Mouse (Mus musculus) embryonic facial prominence, embryonic 11.5 days (tissue): ENCODE measurements around the gene Iqgap2. TPM values are rescaled to one million over a fixed set of nuclear protein-coding genes. Genes with fewer than 3 reads are reported as not detected.

Experiments used
- ATAC-seq: fragments of 200-750 bp; cut with Nextera tagmentation; replicated peaks from 2 replicates; pipeline ENCODE4 v1.8.0; 2017; ENCODE audit warnings: low read depth; ENCODE audit not compliant: insufficient number of reproducible peaks, low FRiP score, low TSS enrichment
- DNase-seq: peaks from one replicate; pipeline ENCODE4 v3.0.0-alpha.2; 2015; ENCODE audit warnings: low spot score
- H3K27ac ChIP-seq: fragments of 300-500 bp; sonication (generic); replicated peaks from 2 replicates; pipeline ENCODE4 v1.5.1; 2014; ENCODE audit warnings: mild to moderate bottlenecking, low read depth, low read length, control low read depth
- H3K27me3 ChIP-seq: fragments of 300-500 bp; sonication (generic); 2 replicates; pipeline ENCODE4 v1.6.1; 2014; ENCODE audit warnings: mild to moderate bottlenecking, low read length, moderate library complexity, mixed read lengths; ENCODE audit not compliant: control insufficient read depth, insufficient read depth
- H3K36me3 ChIP-seq: fragments of 300-500 bp; sonication (generic); replicated peaks from 2 replicates; pipeline ENCODE4 v1.6.1; 2014; ENCODE audit warnings: low read depth, mild to moderate bottlenecking, low read length, moderate library complexity, mixed read lengths; ENCODE audit not compliant: control insufficient read depth, insufficient read depth
- H3K4me1 ChIP-seq: fragments of 300-500 bp; sonication (generic); 2 replicates; pipeline ENCODE4 v1.6.1; 2014; ENCODE audit warnings: low read length, mixed read lengths; ENCODE audit not compliant: control insufficient read depth, insufficient read depth
- H3K4me2 ChIP-seq: fragments of 300-500 bp; sonication (generic); 2 replicates; pipeline ENCODE4 v1.6.1; 2014; ENCODE audit warnings: low read depth, mild to moderate bottlenecking, control low read depth, low read length, moderate library complexity
- H3K4me3 ChIP-seq: fragments of 300-500 bp; sonication (generic); 2 replicates; pipeline ENCODE4 v1.5.1; 2014; ENCODE audit warnings: low read depth, low read length, control low read depth
- H3K9ac ChIP-seq: fragments of 300-500 bp; sonication (generic); replicated peaks from 2 replicates; pipeline ENCODE4 v1.6.1; 2014; ENCODE audit warnings: mild to moderate bottlenecking, control low read depth, low read length
- H3K9me3 ChIP-seq: fragments of 300-500 bp; sonication (generic); replicated peaks from 2 replicates; pipeline ENCODE4 v1.6.1; 2016; ENCODE audit warnings: mild to moderate bottlenecking, low read length, inconsistent platforms, mixed read lengths; ENCODE audit not compliant: control insufficient read depth
- WGBS: fragments of 180-500 bp; shearing (Covaris S2); extraction: QIAGEN DNeasy Blood & Tissue Kit; methylation state at CpG from one replicate; pipeline ENCODE4 v1.1.7; 2014; 5-methylcytosine and 5-hydroxymethylcytosine counted together
- polyA plus RNA-seq: library from polyadenylated mRNA; unstranded; fragments of >200 nt; fragmentation: Nextera tagmentation; extraction: Ambion mirVana; gene quantifications from 2 replicates; pipeline ENCODE4 v1.2.1, GENCODE M21; 2014

Iqgap2 gene
- polyA plus RNA-seq, 1 experiment from 2014 or later, result 16.3 TPM

DNA sequence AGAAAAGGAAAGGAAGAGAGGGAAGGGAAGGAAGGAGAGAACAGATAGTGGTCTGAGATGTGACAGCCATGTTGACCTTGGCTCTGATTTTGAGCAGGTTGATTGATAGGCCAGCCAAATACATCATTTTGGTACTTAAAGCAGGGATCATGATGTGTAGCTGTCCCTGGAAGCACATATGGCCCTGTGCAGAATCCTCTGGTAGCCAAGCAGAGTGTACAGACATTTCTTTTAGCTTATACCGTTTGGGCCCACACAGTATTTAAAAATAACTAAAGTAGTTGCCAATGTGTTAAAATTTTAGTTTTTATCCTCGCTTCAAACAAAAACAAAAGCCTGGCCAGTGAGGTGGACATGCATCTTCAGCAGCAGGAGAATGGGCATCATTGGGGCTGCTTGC, 17.5 kb upstream of the Iqgap2 start:
- Histone ChIP-seq H3K36me3 (no peaks in the 10 kb centered on the region), H3K4me2 (no peak overlapping the region), H3K9ac (no peak overlapping the region), H3K9me3 (no peaks in the 10 kb centered on the region), H3K27me3 (no peaks in the 10 kb centered on the region), H3K4me1 (no peaks in the 10 kb centered on the region), H3K4me3 (no peak overlapping the region), H3K27ac (no peak overlapping the region)
- 85% methylated on average over 2 of the region's 2 CpGs for WGBS
- DNase-seq (no peak), ATAC-seq (no peak)

DNA sequence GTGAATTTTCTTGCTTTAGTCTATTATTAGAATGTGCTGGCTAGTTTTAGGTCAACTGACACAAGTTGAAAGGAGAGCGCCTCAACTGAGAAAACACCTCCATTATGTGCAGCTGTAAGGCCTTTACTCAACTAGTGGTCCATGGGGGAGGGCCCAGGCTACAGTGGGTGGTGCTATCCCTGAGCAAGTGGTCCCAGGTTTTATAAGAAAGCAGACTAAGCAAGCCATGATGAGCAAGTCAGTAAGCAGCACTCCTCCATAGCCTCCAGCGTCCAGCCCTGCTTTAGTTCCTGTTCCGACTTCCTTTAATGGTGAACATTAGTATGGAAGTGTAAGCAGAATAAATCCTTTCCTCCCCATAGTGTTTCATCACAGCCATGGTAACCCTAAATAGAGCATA, 11.0 kb upstream of the Iqgap2 start:
- H3K4me2 ChIP-seq, result no peak overlapping the region
- H3K27me3 ChIP-seq, result no peaks in the 10 kb centered on the region
- no peaks in the 10 kb centered on the region for H3K36me3 ChIP-seq
- no peaks in the 10 kb centered on the region; the same call in 1 of the 2 replicates for H3K4me1 ChIP-seq
- ATAC-seq (no peak), DNase-seq (no peak)
- no peak overlapping the region for H3K9ac ChIP-seq
- no peak overlapping the region for H3K4me3 ChIP-seq
- 90% methylated on average over 3 of the region's 3 CpGs for WGBS
- no peaks in the 10 kb centered on the region for H3K9me3 ChIP-seq
- no peak overlapping the region for H3K27ac ChIP-seq

DNA sequence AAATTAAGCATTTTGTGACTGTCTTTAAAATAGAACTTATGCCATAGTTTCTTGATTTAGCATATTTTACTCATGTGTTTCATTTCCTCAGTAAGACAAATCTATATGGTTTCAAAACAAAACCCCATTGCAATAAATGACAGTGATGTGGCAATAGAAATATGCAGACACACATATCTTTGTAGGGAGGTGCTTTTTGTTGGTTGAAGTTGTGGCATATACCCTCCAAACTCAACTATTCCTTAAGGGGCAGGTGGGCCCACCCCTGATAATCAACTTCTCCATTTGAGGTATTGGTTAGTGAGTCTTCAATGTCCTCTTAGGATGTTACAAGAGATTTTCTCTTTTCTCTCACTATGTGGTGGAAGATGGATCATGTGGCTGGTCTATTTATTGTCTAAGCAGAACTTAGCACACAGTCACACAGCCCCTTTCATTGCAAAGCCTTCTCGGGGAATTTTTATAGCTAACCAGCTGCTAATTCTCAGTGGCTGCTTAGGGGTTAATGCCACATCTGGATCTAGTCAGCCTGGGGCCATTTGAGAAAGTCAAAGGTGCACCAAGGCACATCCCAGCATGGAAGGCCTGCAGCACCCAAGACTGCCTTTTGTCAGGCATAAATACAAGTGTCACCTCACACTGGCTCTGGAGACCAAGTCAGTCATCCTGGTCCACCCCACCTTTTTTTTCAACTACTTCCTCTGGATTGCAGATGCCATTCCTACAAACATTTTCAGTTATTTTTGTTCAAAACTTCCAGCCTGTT, 8.3 kb upstream of the Iqgap2 start:
- H3K27ac ChIP-seq, result no peak overlapping the region
- no peaks in the 10 kb centered on the region for H3K36me3 ChIP-seq
- H3K9me3 ChIP-seq, result no peaks in the 10 kb centered on the region
- no peak overlapping the region for H3K4me2 ChIP-seq
- 35% methylated on average over 1 of the region's 1 CpGs for WGBS
- DNase-seq (peak; percentile 78), ATAC-seq (peak; percentile 48; the same call in 1 of the 2 replicates)
- H3K4me3 ChIP-seq, result no peak overlapping the region
- no peaks in the 10 kb centered on the region; the same call in 1 of the 2 replicates for H3K4me1 ChIP-seq
- no peaks in the 10 kb centered on the region for H3K27me3 ChIP-seq
- no peak overlapping the region for H3K9ac ChIP-seq

DNA sequence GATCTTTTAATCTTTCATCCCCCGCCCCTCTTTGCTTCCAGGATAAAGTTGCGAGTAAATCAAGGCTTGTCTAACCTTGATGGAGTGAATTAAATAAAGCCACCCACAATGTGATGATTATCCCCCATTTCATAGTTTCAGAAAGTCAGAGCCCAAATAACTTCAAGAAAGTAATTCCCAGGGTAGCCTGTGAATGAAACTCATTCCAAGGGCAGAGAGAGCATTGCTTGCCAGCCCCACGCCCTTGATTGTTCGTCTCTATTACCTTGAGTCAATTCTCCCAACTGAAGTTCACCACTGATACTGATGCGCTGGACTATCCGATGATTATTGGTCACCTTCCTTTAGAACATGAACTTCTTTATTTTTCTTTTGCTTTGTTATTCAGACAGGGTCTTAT, 4.8 kb upstream of the Iqgap2 start:
- H3K27ac ChIP-seq, result no peak overlapping the region
- H3K9me3 ChIP-seq, result no peaks in the 10 kb centered on the region
- H3K9ac ChIP-seq, result no peak overlapping the region
- H3K4me1 ChIP-seq, result no peaks in the 10 kb centered on the region; the same call in 1 of the 2 replicates
- no peaks in the 10 kb centered on the region for H3K27me3 ChIP-seq
- DNase-seq (no peak), ATAC-seq (no peak)
- 85% methylated on average over 6 of the region's 6 CpGs for WGBS
- H3K4me2 ChIP-seq, result no peak overlapping the region
- H3K36me3 ChIP-seq, result no peaks in the 10 kb centered on the region
- no peak overlapping the region for H3K4me3 ChIP-seq

DNA sequence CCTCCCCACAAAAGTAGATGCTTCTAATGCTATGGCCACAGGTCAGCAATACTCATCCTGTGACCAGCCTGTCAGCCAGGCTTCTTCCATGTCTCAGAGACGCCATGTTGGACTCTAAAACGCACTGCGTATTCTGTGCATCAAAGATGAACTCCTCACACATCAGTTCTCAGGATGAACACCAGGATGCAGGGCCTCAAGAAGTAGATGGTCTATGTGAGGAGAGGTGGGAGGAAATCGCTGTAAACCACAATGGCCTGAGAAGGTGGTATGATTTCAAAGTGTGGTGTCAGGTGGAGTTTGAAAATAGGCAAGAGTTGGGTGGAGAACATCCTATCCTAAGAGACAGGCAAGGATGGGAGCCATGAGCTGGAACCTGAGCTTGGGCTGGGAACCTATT, 1.4 kb upstream of the Iqgap2 start:
- no peak overlapping the region for H3K4me2 ChIP-seq
- H3K36me3 ChIP-seq, result no peaks in the 10 kb centered on the region
- H3K9me3 ChIP-seq, result no peaks in the 10 kb centered on the region
- no peaks in the 10 kb centered on the region for H3K27me3 ChIP-seq
- 92% methylated on average over 4 of the region's 4 CpGs for WGBS
- H3K9ac ChIP-seq, result no peak overlapping the region
- no peak overlapping the region for H3K27ac ChIP-seq
- H3K4me3 ChIP-seq, result no peak overlapping the region
- no peak for ATAC-seq
- H3K4me1 ChIP-seq, result 0 out of 2 replicates have a peak, but pooled peaks cover 3% of the 10 kb centered on the region
- DNase-seq, result no peak

DNA sequence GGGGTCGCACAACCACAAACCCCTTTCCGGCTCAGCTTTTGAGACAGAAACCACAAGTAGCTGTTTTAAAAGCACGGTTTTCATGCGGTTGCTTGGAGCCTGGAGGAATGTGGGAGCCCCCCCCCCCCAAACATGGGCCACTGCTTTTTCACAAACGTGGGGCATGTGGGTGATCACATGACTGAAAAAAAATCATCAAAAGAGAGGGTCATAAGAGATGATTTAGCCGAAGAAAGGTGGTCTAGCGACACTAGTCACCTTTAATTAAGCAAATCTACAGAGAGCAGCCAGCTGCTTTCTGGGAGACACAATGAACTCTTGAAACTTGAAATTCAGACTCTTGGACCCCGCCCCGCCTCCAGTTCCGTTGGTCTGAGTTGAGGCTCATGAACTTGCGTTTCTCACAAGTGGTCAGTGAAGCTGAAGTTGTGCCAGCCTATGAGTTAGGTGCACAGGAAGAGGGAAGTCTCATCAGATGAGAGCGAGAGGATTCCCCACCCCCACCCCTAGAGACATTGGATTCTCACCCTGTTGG, 956 bp upstream of the Iqgap2 start:
- Histone ChIP-seq H3K27ac (no peak overlapping the region), H3K4me1 (0 out of 2 replicates have a peak, but pooled peaks cover 3% of the 10 kb centered on the region), H3K4me3 (peak overlapping the region; percentile 53), H3K9me3 (no peaks in the 10 kb centered on the region), H3K36me3 (no peaks in the 10 kb centered on the region), H3K9ac (no peak overlapping the region; the same call in 1 of the 2 replicates), H3K27me3 (no peaks in the 10 kb centered on the region), H3K4me2 (peak overlapping the region; percentile 96)
- no peak for ATAC-seq
- WGBS, result 19% methylated on average over 12 of the region's 12 CpGs
- DNase-seq, result peak; percentile 72

DNA sequence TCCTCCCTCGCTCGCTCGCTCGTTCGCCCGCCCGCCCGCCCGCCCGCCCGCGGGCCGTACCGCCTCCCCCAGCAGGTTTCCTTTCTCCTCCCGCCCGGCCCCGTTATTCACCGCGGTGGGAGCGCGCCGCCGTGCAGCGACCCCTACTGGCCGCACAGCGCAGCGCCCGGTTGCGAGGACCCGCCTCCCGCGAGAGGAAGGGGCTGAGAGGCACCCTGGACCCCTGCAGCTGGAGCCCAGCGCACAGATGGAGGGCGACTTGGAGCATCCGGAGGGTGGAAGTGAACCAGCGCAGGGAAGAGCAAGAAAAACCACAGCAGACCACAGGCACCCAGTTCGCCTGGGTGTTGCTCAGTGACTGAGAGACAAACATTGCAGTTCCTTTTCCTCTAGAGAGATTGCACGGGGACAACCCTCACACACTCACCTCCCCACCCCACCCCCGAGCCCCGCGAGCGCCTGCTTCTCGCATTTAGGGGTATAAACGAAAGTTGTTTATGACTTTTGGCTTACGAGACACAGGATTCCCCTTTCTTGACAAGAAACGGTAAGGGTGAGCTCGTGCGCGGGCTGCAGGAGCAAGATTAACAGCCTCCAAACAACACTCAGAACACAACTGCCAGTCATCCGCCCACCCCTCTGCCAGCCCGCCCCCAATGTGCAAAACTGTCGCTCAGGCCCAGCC, 346 bp upstream of the Iqgap2 start:
- 0 out of 2 replicates have a peak, but pooled peaks cover 3% of the 10 kb centered on the region for H3K4me1 ChIP-seq
- DNase-seq, result peak; percentile 89
- H3K36me3 ChIP-seq, result no peaks in the 10 kb centered on the region
- peak overlapping the region; percentile 65; the same call in 1 of the 2 replicates for H3K27ac ChIP-seq
- no peaks in the 10 kb centered on the region for H3K27me3 ChIP-seq
- peak overlapping the region; percentile 53 for H3K4me3 ChIP-seq
- peak; percentile 85 for ATAC-seq
- peak overlapping the region; percentile 66 for H3K9ac ChIP-seq
- H3K9me3 ChIP-seq, result no peaks in the 10 kb centered on the region
- WGBS, result under 1% methylated on average over 48 of the region's 52 CpGs
- H3K4me2 ChIP-seq, result peak overlapping the region; percentile 96
